Mouse (Mus musculus) mouse embryonic stem cell (cell line): ENCODE results near the gene Hist1h3g.
"Not testable (repeated sequence)": the region's sequence is repeated elsewhere in the genome, so short reads cannot be mapped to it uniquely, and the experiment has no call there.

ENCODE experiments used
- in situ Hi-C, 2 experiments: fragments of 300-500 bp; cut with MboI; formaldehyde crosslinking; loops; 1 replicate in 1 of 2; 3 replicates in 1 of 2; pipeline ENCODE4 v1.14.3; 2019 to 2020; ENCODE audit warnings: low sequenced_read_pairs in 2 of 2, low pct_unique_long_range_greater_than_20kb in 1 of 2, mixed read lengths in 1 of 2; ENCODE audit not compliant: unreplicated experiment in 1 of 2

The Hist1h3g gene

GRCm38 (mm10) chr13:23535137-23536075 is at the start of gene Hist1h3g:
Hist1h3g (plus strand) TSS chr13:23535422.
- in situ Hi-C loops = not testable (repeated sequence)

DNA sequence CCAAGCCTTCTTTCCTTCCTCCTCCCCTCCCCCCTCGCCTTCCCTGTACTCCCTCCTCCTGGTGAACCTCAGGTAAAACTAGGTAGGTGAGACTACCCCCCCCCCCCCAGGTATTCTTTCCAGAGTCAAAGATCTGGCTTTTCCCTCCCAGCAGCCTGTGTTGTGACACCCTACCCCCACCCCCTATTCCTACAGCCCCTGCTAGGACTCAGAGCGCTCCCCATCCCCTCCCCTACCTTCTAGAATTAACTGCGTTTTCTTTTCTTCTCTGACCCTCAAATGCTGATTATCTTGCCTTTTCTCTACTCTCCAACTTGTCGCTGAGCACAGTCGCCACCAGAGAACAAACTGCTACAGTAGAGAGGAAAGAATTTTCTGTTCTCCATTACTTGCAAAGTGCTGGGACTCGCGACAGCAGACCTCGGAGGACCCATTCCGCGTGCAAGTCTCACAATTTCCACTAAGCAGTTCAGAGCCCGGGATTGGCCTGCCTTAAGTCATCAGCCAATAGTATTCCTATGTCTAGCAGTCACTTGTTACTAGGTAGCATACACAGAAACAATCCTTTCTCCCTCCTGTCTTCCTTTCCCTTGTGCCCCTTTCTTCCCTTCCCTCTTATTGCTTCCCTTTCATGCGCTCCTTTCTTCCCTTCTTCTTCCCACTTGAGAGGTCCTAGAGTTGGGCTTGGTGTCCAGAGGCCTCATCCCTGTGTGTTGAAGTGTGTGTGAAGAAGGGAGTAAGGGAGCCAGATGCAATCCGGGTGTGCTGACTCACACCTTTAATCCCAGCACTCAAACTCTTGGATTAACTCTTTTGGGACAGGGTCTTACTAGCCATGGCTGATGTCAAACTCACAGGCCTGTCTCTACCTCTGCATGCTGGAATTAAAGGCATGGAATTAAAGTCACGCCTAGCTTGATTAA is 46.6 kb upstream of the Hist1h3g start, which contains the start of gene Btn2a2:
Gene Btn2a2, minus strand, starts transcription at position 458 of the 923 bp plus-strand sequence.
- in situ Hi-C loops = no loop called here

- in situ Hi-C loops = no loop called here
Observed at GRCm38 (mm10) chr13:23490863-23491262, 44.4 kb upstream of the Hist1h3g start.

- in situ Hi-C loops = no loop called here
Observed at GRCm38 (mm10) chr13:23491263-23491662, 44.0 kb upstream of the Hist1h3g start.

DNA sequence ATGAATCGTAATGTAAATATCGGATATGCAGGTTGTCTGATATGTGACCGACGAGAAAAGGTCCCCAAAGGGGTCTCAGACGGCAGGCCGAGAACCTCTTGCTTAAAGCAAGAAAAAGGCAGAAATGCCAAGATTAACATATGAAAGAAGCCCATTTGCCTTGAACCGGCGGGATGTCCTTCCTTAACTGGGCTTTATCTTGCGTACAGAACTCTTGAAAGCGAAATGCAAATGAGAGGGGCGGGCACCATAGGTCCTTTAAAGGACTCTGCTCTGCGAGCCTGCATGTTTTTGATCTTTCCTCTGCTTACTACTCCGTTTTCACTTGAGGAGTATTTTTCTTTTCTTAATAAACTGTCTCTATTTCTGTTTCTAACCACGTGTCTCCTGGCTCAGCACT is 43.2 kb upstream of the Hist1h3g start:
- in situ Hi-C loops = no loop called here

DNA sequence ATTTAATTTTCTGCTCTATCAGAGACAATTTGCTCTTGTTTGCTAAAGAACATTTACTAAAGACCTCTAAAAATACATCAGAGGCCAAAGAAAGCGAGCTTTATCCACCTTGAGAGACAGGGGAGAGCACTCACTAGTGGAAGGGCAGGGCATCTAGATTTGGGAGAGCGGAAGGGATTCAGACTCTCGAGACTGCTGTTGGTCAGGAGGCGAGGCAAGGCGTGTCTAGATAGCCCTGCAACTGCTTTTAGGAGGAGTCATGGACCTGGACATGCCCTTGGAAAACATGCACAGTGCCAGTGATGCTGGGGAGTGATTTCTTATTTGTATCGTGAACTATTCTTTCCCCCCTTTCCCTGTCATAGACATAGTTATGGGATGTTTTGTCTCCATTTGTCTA is 39.7 kb upstream of the Hist1h3g start:
- in situ Hi-C loops = no loop called here

GRCm38 (mm10) chr13:23497656-23498321 is 37.4 kb upstream of the Hist1h3g start:
- in situ Hi-C loops = no loop called here

DNA sequence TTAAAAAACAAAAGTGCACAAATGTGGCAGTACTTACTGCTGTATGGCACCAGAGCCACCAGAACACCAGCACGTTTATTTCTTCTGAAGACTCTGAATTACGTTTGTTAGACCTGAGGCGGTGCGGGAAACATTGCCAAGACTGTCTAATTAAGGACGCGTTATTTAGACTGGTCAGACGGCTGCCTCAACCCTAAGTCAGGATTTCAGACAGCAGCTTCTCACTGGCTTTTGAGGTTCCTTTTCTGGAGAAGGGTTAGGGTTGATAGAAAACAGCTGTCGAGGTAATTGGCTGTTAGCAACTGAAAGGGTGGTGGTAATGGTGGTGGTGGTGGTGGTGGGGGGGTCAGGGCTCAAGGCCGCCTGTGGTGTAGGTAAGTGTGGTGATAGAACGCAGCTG is 36.6 kb upstream of the Hist1h3g start:
- in situ Hi-C loops = no loop called here

DNA sequence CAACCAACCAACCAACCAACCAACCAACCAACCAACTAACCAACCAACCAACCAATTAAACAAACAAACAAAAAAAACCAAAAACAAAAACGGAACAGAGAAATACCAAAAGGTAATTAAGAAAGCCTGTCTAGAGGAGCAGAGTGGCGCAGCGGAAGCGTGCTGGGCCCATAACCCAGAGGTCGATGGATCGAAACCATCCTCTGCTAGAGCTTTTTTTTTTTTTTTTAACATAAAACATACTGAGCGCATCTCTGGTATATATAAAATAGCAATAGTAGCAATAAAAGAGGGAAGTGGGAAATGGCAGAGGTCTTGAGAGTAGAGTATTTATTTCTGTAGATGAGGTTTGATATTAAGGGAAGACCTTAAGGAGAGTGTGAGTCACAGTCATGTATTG is 35.3 kb upstream of the Hist1h3g start:
- in situ Hi-C loops = loop anchor here (10.0 to 25.0 kb wide), 3 partner anchors 45 to 1575 kb away; partner anchors contain the start of genes Hist1h2ag (in 1 of the 2), Hist1h2ah (in 1 of the 2), Hist1h2bj (in 1 of the 2) and Hist1h2bk (in 1 of the 2)

- in situ Hi-C loops = loop anchor here (10.0 to 25.0 kb wide), 3 partner anchors 46 to 1576 kb away; partner anchors contain the start of genes Hist1h2ag (in 1 of the 2), Hist1h2ah (in 1 of the 2), Hist1h2bj (in 1 of the 2) and Hist1h2bk (in 1 of the 2)
Observed at GRCm38 (mm10) chr13:23500424-23501200, 34.6 kb upstream of the Hist1h3g start.

DNA sequence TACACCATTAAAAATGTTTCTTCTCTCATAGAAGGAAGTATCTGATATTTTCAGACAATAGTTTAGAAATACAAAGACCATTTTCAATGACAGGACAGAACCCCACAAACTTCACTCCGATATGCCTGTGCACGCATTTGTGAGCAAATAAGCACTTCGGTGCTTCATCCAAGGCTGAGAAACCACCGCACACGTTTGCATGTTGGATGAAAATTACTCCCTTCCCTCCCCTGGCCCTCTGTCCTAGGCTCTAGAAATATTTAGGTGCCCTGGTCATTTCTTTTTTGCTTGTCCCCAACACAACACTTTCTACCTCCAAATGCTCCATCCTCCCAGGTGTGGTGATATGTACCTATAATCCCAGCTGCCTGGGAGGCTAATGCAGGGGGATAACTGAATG is 33.7 kb upstream of the Hist1h3g start:
- in situ Hi-C loops = loop anchor here (10.0 to 25.0 kb wide), 3 partner anchors 47 to 1577 kb away; partner anchors contain the start of genes Hist1h2ag (in 1 of the 2), Hist1h2ah (in 1 of the 2), Hist1h2bj (in 1 of the 2) and Hist1h2bk (in 1 of the 2)

DNA sequence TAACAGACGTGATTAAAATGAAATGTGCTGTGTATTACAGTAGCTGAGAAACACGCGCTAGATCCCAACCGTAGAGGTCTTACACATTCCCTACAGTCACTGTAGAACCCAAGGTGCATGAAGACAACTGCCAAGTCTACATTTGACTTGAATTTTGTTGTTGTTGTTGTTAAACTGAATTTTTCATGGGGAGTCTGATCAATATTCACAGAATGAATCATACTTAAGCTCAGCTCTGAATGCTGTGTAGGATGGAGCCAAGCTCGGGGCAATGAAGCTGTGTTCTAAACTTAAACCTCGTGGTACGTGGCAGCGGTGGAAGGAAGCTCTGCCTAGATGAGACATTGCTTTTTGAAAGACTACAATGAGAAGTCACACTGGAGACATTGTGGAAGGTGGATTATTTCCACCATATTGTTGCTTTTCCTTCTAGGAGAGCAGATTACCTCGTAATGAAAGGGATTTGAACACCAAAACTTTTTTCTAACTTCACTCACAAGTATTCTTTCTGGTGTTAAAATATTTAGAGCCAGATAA is 33.1 kb upstream of the Hist1h3g start:
- in situ Hi-C loops = loop anchor here (10.0 to 25.0 kb wide), 3 partner anchors 47 to 1577 kb away; partner anchors contain the start of genes Hist1h2ag (in 1 of the 2), Hist1h2ah (in 1 of the 2), Hist1h2bj (in 1 of the 2) and Hist1h2bk (in 1 of the 2)

DNA sequence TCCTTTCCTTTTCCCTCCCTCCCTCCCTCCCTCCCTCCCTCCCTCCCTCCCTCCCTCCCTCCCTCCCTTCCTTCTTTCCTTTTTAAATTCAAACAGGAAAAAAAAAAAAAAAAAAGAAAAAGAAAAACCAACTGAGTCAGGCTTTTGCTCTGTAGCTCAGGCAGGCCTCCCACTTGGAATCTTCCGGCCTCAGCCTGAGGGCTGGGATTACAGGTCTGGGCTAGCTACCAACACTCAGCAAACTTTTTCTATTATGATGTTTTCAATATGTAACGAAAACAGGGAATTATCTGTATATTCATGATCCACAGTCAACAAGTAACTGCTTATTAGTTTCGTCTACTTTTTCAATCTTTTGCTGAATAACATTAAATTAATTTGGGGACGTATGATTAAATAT is 32.3 kb upstream of the Hist1h3g start:
- in situ Hi-C loops = loop anchor here (10.0 to 25.0 kb wide), 3 partner anchors 48 to 1578 kb away; partner anchors contain the start of genes Hist1h2ag (in 1 of the 2), Hist1h2ah (in 1 of the 2), Hist1h2bj (in 1 of the 2) and Hist1h2bk (in 1 of the 2)

GRCm38 (mm10) chr13:23503797-23504196 is 31.4 kb upstream of the Hist1h3g start:
- in situ Hi-C loops = loop anchor here (10.0 to 25.0 kb wide), 3 partner anchors 49 to 1579 kb away; partner anchors contain the start of genes Hist1h2ag (in 1 of the 2), Hist1h2ah (in 1 of the 2), Hist1h2bj (in 1 of the 2) and Hist1h2bk (in 1 of the 2)

DNA sequence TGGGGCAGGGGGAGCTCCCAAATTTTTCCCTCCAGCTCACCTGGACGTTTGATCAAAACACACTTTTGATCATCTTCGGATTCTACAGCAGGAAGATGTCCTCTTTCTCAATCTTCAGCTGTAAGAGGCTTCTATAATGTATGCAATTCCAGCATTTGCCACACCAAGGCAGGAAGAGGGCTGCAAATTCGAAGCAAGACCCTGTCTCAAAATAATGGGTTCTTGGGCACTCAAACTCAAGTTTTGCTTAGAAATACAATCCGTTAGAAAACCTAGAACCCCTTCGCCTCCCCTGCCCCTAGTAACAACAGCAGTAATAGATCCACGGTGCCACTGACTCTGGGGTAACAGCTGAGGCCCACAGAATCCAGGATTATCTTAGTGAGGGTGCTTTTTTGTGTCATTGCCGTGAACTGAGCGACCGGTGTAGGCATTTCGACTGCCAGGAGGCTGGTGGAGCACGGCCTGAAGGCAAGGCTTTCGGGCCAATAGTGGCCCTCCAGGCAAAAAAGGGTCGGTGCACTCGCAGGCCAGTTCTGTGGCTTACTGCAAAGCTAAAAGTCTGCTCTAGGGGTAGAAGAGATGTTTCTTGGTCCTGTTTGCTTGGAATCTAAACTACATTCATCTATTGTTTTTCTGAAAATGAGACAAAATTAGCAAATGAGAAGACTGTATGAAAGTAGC is 29.4 kb upstream of the Hist1h3g start:
- in situ Hi-C loops = loop anchor here (10.0 to 25.0 kb wide), 3 partner anchors 51 to 1581 kb away; partner anchors contain the start of genes Hist1h2ag (in 1 of the 2), Hist1h2ah (in 1 of the 2), Hist1h2bj (in 1 of the 2) and Hist1h2bk (in 1 of the 2)

GRCm38 (mm10) chr13:23506351-23506750 is 28.9 kb upstream of the Hist1h3g start:
- in situ Hi-C loops = loop anchor here (10.0 to 25.0 kb wide), 3 partner anchors 52 to 1582 kb away; partner anchors contain the start of genes Hist1h2ag (in 1 of the 2), Hist1h2ah (in 1 of the 2), Hist1h2bj (in 1 of the 2) and Hist1h2bk (in 1 of the 2)
